Mouse (Mus musculus): ENCODE measurements around the gene Med22. TPM values are rescaled to one million over a fixed set of nuclear protein-coding genes. Genes with fewer than 3 reads are reported as not detected.

Med22 gene
- polyA plus RNA-seq, 1 experiment: 71.0 TPM

DNA sequence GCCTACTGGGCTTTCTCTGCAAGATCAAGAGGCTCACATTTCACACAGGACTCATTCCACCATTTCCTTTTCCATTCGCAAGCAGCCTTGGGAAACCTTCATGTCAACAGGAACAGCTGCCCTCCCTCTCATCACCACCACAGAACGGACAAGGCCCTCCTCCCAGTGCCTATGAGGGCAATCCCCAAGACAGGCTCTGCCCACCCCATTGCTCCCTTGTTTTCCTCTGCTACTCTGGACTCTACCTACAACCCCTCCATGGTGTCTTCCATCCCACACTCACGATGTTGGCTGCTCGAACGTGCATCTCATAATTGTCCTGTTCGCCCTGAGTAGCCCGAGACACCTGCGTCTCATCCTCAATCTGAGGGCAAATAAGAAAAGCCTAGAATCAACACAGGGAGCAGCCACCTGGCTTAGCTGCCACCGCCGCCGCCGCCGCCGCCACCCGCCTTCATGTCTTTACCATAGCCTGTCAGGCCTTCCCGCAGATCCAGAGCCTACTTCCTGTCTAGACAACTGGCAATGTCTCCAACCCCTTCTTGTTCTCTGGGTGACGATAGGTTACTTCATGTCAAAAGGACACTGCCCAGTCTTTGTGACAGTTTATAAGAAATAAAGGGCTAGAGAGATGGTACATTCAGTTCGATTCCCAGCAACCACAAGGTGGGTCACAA lies 1.6 kb downstream of the Med22 start:
- Histone ChIP-seq H3K79me2 (ENCODE audit: control insufficient read depth, insufficient read depth) (peaks cover 100% of the 10 kb centered on the region), H3ac (ENCODE audit: control insufficient read depth, insufficient read length, low read depth) (peak overlapping the region; percentile 47), H3K27me3 (ENCODE audit: control insufficient read depth, insufficient read depth, insufficient read length) (no peaks in the 10 kb centered on the region), H3K79me3 (ENCODE audit: low read depth) (peaks cover 68% of the 10 kb centered on the region), H3K36me3 (ENCODE audit: control insufficient read depth, insufficient read depth) (peaks cover 77% of the 10 kb centered on the region), H3K4me3 (ENCODE audit: insufficient read depth, poor library complexity, severe bottlenecking) (peak overlapping the region; percentile 84)
- TF ChIP-seq MAX (IDR thresholded peaks at IDR 0.05) (no peak), CEBPB (IDR thresholded peaks at IDR 0.05; ENCODE audit: low read depth) (no peak), MYOG (IDR thresholded peaks at IDR 0.05; ENCODE audit: control insufficient read depth, extremely low read depth, insufficient read length) (no peak), MYOD1 (IDR thresholded peaks at IDR 0.05; ENCODE audit: control insufficient read depth, insufficient read length, low read depth) (no peak), FOSL1 (IDR thresholded peaks at IDR 0.05; ENCODE audit: insufficient read depth, low read length, poor library complexity, severe bottlenecking) (no peak), CTCF (IDR thresholded peaks at IDR 0.05; ENCODE audit: control insufficient read depth, insufficient read depth, insufficient read length) (no peak)

DNA sequence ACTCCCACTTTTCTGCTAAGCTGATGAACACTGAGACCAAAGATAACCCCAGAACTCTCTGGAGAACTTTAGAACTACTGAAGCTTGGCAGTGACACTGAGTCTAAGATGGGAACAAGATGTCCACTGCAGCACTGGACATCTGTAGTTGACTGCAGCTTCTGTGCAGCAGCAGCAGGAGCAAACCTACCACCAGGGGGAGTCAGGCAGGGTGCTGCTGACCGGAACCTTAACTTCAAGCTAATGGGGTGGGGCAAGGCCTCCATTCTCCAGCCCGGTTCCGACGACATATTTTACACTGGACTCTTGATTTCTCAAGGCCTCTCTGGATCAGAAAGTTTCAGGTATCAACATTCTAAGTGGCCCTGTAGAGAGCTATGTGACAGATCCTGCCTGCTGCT lies 3.4 kb downstream of the Med22 start:
- no peaks in the 10 kb centered on the region for H3K27me3 ChIP-seq (ENCODE audit: control insufficient read depth, insufficient read depth, insufficient read length)
- no peak overlapping the region for H3ac ChIP-seq (ENCODE audit: control insufficient read depth, insufficient read length, low read depth)
- H3K79me3 ChIP-seq (ENCODE audit: low read depth): peaks cover 61% of the 10 kb centered on the region
- H3K79me2 ChIP-seq (ENCODE audit: control insufficient read depth, insufficient read depth): peaks cover 100% of the 10 kb centered on the region
- peaks cover 60% of the 10 kb centered on the region for H3K36me3 ChIP-seq (ENCODE audit: control insufficient read depth, insufficient read depth)
- no peak overlapping the region for H3K4me3 ChIP-seq (ENCODE audit: insufficient read depth, poor library complexity, severe bottlenecking)
- TF ChIP-seq CTCF (IDR thresholded peaks at IDR 0.05; ENCODE audit: control insufficient read depth, insufficient read depth, insufficient read length): peak; percentile 75
- TF ChIP-seq USF1 (IDR thresholded peaks at IDR 0.05; ENCODE audit: low read depth): no peak

DNA sequence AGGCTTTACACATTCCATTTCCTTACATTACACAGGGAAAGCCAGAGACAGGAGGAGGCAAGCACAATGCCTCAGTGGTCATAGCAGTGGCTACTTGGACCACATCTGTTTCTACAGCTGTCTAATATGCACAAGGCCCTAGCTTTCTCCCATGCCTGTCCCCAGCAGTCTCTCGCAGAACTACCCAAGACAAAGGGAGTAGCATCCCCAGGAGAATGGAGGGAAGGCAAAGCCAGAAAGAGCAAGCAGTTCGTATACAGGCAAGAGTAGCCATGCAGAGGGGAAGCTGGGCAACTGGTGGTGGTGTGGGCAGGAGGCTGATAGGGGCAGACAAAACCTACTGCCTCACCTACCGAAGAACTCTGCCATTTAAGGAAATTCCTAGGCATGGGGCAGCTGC lies 4.0 kb downstream of the Med22 start:
- Histone ChIP-seq H3K79me2 (ENCODE audit: control insufficient read depth, insufficient read depth) (peaks cover 100% of the 10 kb centered on the region), H3K27me3 (ENCODE audit: control insufficient read depth, insufficient read depth, insufficient read length) (no peaks in the 10 kb centered on the region), H3K4me3 (ENCODE audit: insufficient read depth, poor library complexity, severe bottlenecking) (no peak overlapping the region), H3K79me3 (ENCODE audit: low read depth) (peaks cover 61% of the 10 kb centered on the region), H3K36me3 (ENCODE audit: control insufficient read depth, insufficient read depth) (peaks cover 53% of the 10 kb centered on the region), H3ac (ENCODE audit: control insufficient read depth, insufficient read length, low read depth) (no peak overlapping the region)
- no peak for TF ChIP-seq CTCF (IDR thresholded peaks at IDR 0.05; ENCODE audit: control insufficient read depth, insufficient read depth, insufficient read length)
- no peak for TF ChIP-seq USF1 (IDR thresholded peaks at IDR 0.05; ENCODE audit: low read depth)
- TF ChIP-seq CEBPB (IDR thresholded peaks at IDR 0.05; ENCODE audit: low read depth): no peak
- no peak for TF ChIP-seq MYOG (IDR thresholded peaks at IDR 0.05; ENCODE audit: control insufficient read depth, extremely low read depth, insufficient read length)
- no peak for TF ChIP-seq MYOD1 (IDR thresholded peaks at IDR 0.05; ENCODE audit: control insufficient read depth, insufficient read length, low read depth)
- TF ChIP-seq MAX (IDR thresholded peaks at IDR 0.05): no peak
- TF ChIP-seq FOSL1 (IDR thresholded peaks at IDR 0.05; ENCODE audit: insufficient read depth, low read length, poor library complexity, severe bottlenecking): no peak

DNA sequence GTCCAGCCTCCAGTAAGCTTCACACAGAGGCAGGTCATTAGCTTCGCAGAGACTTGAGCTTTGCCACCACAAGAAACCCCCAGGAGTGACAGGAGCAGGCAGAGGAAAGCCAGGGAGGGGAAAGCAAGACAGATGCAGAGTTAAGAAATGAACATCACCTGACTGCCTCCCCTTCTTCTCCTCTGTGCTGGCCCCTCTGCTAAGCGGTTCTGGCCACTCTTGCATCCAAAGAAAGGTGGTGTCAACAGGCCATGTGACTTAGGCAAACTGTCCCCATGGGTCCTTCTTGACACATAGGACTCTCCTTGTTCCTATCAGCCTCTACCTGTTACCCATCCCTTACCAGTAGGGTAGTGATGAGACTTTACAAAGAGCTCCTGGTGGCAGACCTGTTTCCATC lies 4.5 kb downstream of the Med22 start:
- H3K36me3 ChIP-seq (ENCODE audit: control insufficient read depth, insufficient read depth): peaks cover 49% of the 10 kb centered on the region
- H3K79me2 ChIP-seq (ENCODE audit: control insufficient read depth, insufficient read depth): peaks cover 100% of the 10 kb centered on the region
- no peak for TF ChIP-seq MAX (IDR thresholded peaks at IDR 0.05)
- no peak for TF ChIP-seq USF1 (IDR thresholded peaks at IDR 0.05; ENCODE audit: low read depth)
- no peak for TF ChIP-seq CTCF (IDR thresholded peaks at IDR 0.05; ENCODE audit: control insufficient read depth, insufficient read depth, insufficient read length)
- TF ChIP-seq CEBPB (IDR thresholded peaks at IDR 0.05; ENCODE audit: low read depth): no peak
- TF ChIP-seq MYOG (IDR thresholded peaks at IDR 0.05; ENCODE audit: control insufficient read depth, extremely low read depth, insufficient read length): no peak
- TF ChIP-seq MYOD1 (IDR thresholded peaks at IDR 0.05; ENCODE audit: control insufficient read depth, insufficient read length, low read depth): no peak
- TF ChIP-seq FOSL1 (IDR thresholded peaks at IDR 0.05; ENCODE audit: insufficient read depth, low read length, poor library complexity, severe bottlenecking): no peak
- H3K79me3 ChIP-seq (ENCODE audit: low read depth): peaks cover 61% of the 10 kb centered on the region
- no peaks in the 10 kb centered on the region for H3K27me3 ChIP-seq (ENCODE audit: control insufficient read depth, insufficient read depth, insufficient read length)
- no peak overlapping the region for H3ac ChIP-seq (ENCODE audit: control insufficient read depth, insufficient read length, low read depth)
- H3K4me3 ChIP-seq (ENCODE audit: insufficient read depth, poor library complexity, severe bottlenecking): no peak overlapping the region

DNA sequence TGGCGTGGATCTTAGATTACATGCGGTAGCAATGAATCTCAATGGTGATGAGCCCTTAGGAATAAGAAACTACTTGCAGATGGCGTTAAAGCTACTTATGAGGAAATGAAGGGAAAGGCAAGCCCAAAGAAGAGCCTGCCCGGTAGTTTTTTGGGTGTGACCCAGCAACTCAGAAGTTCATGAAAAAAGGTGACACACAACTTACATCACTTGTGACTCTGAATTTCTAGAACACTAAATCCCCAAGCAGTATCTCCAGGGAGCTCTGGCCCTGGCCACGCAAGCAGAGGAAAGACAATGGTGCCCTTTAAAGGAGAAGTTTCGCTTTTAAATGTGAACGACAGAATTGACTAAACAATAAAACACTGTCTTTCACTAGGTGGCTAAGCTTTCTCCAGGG lies 7.2 kb downstream of the Med22 start:
- H3K36me3 ChIP-seq (ENCODE audit: control insufficient read depth, insufficient read depth): peaks cover 67% of the 10 kb centered on the region
- TF ChIP-seq MYOG (IDR thresholded peaks at IDR 0.05; ENCODE audit: control insufficient read depth, extremely low read depth, insufficient read length) (no peak), CEBPB (IDR thresholded peaks at IDR 0.05; ENCODE audit: low read depth) (no peak), USF1 (IDR thresholded peaks at IDR 0.05; ENCODE audit: low read depth) (no peak), MYOD1 (IDR thresholded peaks at IDR 0.05; ENCODE audit: control insufficient read depth, insufficient read length, low read depth) (no peak), CTCF (IDR thresholded peaks at IDR 0.05; ENCODE audit: control insufficient read depth, insufficient read depth, insufficient read length) (no peak), MAX (IDR thresholded peaks at IDR 0.05) (no peak), FOSL1 (IDR thresholded peaks at IDR 0.05; ENCODE audit: insufficient read depth, low read length, poor library complexity, severe bottlenecking) (no peak)
- peaks cover 98% of the 10 kb centered on the region for H3K79me2 ChIP-seq (ENCODE audit: control insufficient read depth, insufficient read depth)

More for the DNA sequence above, 7.2 kb downstream of the Med22 start:
- peaks cover 55% of the 10 kb centered on the region for H3K79me3 ChIP-seq (ENCODE audit: low read depth)
- peak overlapping the region; percentile 73 for H3ac ChIP-seq (ENCODE audit: control insufficient read depth, insufficient read length, low read depth)
- H3K4me3 ChIP-seq (ENCODE audit: insufficient read depth, poor library complexity, severe bottlenecking): peak overlapping the region; percentile 89
- no peaks in the 10 kb centered on the region for H3K27me3 ChIP-seq (ENCODE audit: control insufficient read depth, insufficient read depth, insufficient read length)

Measured in C2C12 (cell line).